Mouse (Mus musculus) urinary bladder, postnatal 14 days (tissue): ENCODE measurements around the gene Sphkap.
A peak's percentile ranks its signal among the peaks of the same experiment; 100 is the strongest.

Source experiments
- DNase-seq: peaks from one replicate; pipeline ENCODE4 v3.0.0; 2021; ENCODE audit warnings: low spot score

Sphkap gene

GRCm38 (mm10) chr1:83408021-83408464 lies at the start of gene Sphkap:
Gene Sphkap (minus strand): TSS chr1:83408200.
- DNase-seq = peak; percentile 6

GRCm38 (mm10) chr1:83451291-83451690 lies 43.3 kb upstream of the Sphkap start:
- DNase-seq = no peak

- no peak for DNase-seq
These were observed 32.4 kb upstream of the Sphkap start for GRCm38 (mm10) chr1:83440422-83440821.

GRCm38 (mm10) chr1:83433932-83434331 lies 25.9 kb upstream of the Sphkap start:
- no peak for DNase-seq

GRCm38 (mm10) chr1:83429866-83430265 lies 21.9 kb upstream of the Sphkap start:
- DNase-seq = no peak

- no peak for DNase-seq
These were observed 384 bp downstream of the Sphkap start for GRCm38 (mm10) chr1:83407616-83408015.

- DNase-seq = no peak
These were observed 984 bp downstream of the Sphkap start for GRCm38 (mm10) chr1:83406882-83407549.

GRCm38 (mm10) chr1:83401079-83401478 lies 6.9 kb downstream of the Sphkap start:
- no peak for DNase-seq

- no peak for DNase-seq
These were observed 11.7 kb downstream of the Sphkap start for GRCm38 (mm10) chr1:83396284-83396683.

GRCm38 (mm10) chr1:83395559-83395958 lies 12.4 kb downstream of the Sphkap start:
- DNase-seq = no peak

GRCm38 (mm10) chr1:83389419-83389818 lies 18.6 kb downstream of the Sphkap start:
- no peak for DNase-seq

GRCm38 (mm10) chr1:83377404-83377803 lies 30.6 kb downstream of the Sphkap start:
- no peak for DNase-seq

GRCm38 (mm10) chr1:83366456-83366855 lies 41.5 kb downstream of the Sphkap start:
- no peak for DNase-seq

- no peak for DNase-seq
These were observed 45.8 kb downstream of the Sphkap start for GRCm38 (mm10) chr1:83362168-83362567.

- no peak for DNase-seq
These were observed 61.5 kb downstream of the Sphkap start for GRCm38 (mm10) chr1:83346453-83346852.

GRCm38 (mm10) chr1:83345572-83345971 lies 62.4 kb downstream of the Sphkap start:
- no peak for DNase-seq

- no peak for DNase-seq
These were observed 62.9 kb downstream of the Sphkap start for GRCm38 (mm10) chr1:83345069-83345468.

- DNase-seq = no peak
These were observed 65.2 kb downstream of the Sphkap start for GRCm38 (mm10) chr1:83342726-83343250.

GRCm38 (mm10) chr1:83339358-83339757 lies 68.6 kb downstream of the Sphkap start:
- no peak for DNase-seq

- DNase-seq = no peak
These were observed 91.1 kb downstream of the Sphkap start for GRCm38 (mm10) chr1:83316917-83317316.

GRCm38 (mm10) chr1:83315146-83315545 lies 92.9 kb downstream of the Sphkap start:
- DNase-seq = no peak

GRCm38 (mm10) chr1:83311607-83312295 lies 96.2 kb downstream of the Sphkap start:
- no peak for DNase-seq
